8 mouse cellular contexts compared by ENCODE assay signal in genomic region chr9:89909131-89910010, GRCm38 (mm10). TPM values are rescaled to one million over a fixed set of nuclear protein-coding genes. Genes with fewer than 3 reads are reported as not detected.
DNase-seq lines count a peak whose midpoint lies in the region; ATAC-seq and TF ChIP-seq lines count a peak whose summit lies in the region.
"Had no signal": no experiment of that assay in that cellular context is flagged by ENCODE, and none has a peak within 500 bp of the region (broad histone marks: within the 10 kb centered on the region; RNA-seq: fewer than 3 reads in every experiment).

Rasgrf1 (plus strand) TSS chr9:89909908.

- WGBS in embryonic facial prominence, embryonic 12.5 days = under 1% methylated on average over 60 of the region's 64 CpGs
- under 1% methylated on average over 57 of the region's 64 CpGs for WGBS in hindbrain, embryonic 11.5 days
- WGBS in limb, embryonic 10.5 days = under 1% methylated on average over 56 of the region's 64 CpGs

- DNase-seq in ES-E14 (ENCODE audit: low read depth, low spot score) (no peak), MN1 (ENCODE audit: low spot score) (no peak)
- peak; percentile 49 for DNase-seq in adrenal gland, postnatal 10 days
- peak; percentile 79 for DNase-seq in hindbrain, embryonic 11.5 days (ENCODE audit: low spot score)
- DNase-seq in limb, embryonic 10.5 days (ENCODE audit: low spot score) = peak; percentile 81
- DNase-seq in neural tube, embryonic 10.5 days (ENCODE audit: extremely low spot score, low spot score) = peak; percentile 74

- H3K9ac ChIP-seq in ES-E14 (ENCODE audit: insufficient read depth, low read depth, low read length, poor library complexity, severe bottlenecking) = peak within 1 kb of the TSS; percentile 28; the same call in 1 of the 2 replicates
- no peak within 1 kb of the TSS for H3K9ac ChIP-seq in embryonic facial prominence, embryonic 12.5 days
- 0 out of 2 replicates have a peak within 1 kb of the TSS, but pooled peaks have one; percentile 2 for H3K9ac ChIP-seq in hindbrain, embryonic 11.5 days (ENCODE audit: low read depth, low read length)

- H3K36me3 ChIP-seq in ES-E14 (ENCODE audit: control insufficient read depth, insufficient read depth, low read length, poor library complexity, severe bottlenecking) = no peaks in the 10 kb centered on the region
- H3K36me3 ChIP-seq in embryonic facial prominence, embryonic 12.5 days = no peaks in the 10 kb centered on the region
- no peaks in the 10 kb centered on the region for H3K36me3 ChIP-seq in hindbrain, embryonic 11.5 days (ENCODE audit: control insufficient read depth, insufficient read depth, low read length)
- H3K36me3 ChIP-seq in limb, embryonic 10.5 days = no peaks in the 10 kb centered on the region

- peaks cover 90% of the 10 kb centered on the region for H3K27me3 ChIP-seq in embryonic facial prominence, embryonic 12.5 days
- peaks cover 52% of the 10 kb centered on the region for H3K27me3 ChIP-seq in hindbrain, embryonic 11.5 days (ENCODE audit: control insufficient read depth, insufficient read depth, low read length)
- H3K27me3 ChIP-seq in limb, embryonic 10.5 days (ENCODE audit: low read depth, poor library complexity, severe bottlenecking) = peaks cover 91% of the 10 kb centered on the region

- H3K4me3 ChIP-seq in ES-E14 (ENCODE audit: insufficient read depth in 1 of 2, low read depth in 1 of 2, low read length in 2 of 2, poor library complexity in 1 of 2, severe bottlenecking in 1 of 2) = peak within 1 kb of the TSS; percentile 53 to 68
- H3K4me3 ChIP-seq in embryonic facial prominence, embryonic 12.5 days = peak within 1 kb of the TSS; percentile 48
- H3K4me3 ChIP-seq in hindbrain, embryonic 11.5 days (ENCODE audit: low read depth, low read length) = peak within 1 kb of the TSS; percentile 42
- peak within 1 kb of the TSS; percentile 57 for H3K4me3 ChIP-seq in limb, embryonic 10.5 days
- H3K4me3 ChIP-seq: erythroblast, embryonic 14.5 days had no signal

- no peaks in the 10 kb centered on the region for H3K9me3 ChIP-seq in ES-E14 (ENCODE audit: control insufficient read depth, insufficient read depth, low read depth, low read length)
- no peaks in the 10 kb centered on the region for H3K9me3 ChIP-seq in embryonic facial prominence, embryonic 12.5 days
- H3K9me3 ChIP-seq in hindbrain, embryonic 11.5 days (ENCODE audit: control insufficient read depth, low read length) = no peaks in the 10 kb centered on the region
- no peaks in the 10 kb centered on the region for H3K9me3 ChIP-seq in limb, embryonic 10.5 days (replicated peaks)

- in situ Hi-C loops in ES-E14 (cut with MboI; ENCODE audit: low sequenced_read_pairs in 2 of 2, unreplicated experiment in 2 of 2) = loop anchor here (10.0 to 25.0 kb wide), 2 partner anchors 1453 to 1455 kb away; partner anchors contain the start of genes Zic1 (in 2 of the 2) and Zic4 (in 2 of the 2)

- peaks cover 0 to 5% of the 10 kb centered on the region in 2 experiments; a peak in 1 of 4 replicates for H3K4me1 ChIP-seq in ES-E14 (ENCODE audit: control insufficient read depth in 2 of 2, insufficient read depth in 2 of 2, low read length in 2 of 2, poor library complexity in 1 of 2)
- H3K4me1 ChIP-seq in embryonic facial prominence, embryonic 12.5 days = peaks cover 21% of the 10 kb centered on the region
- peaks cover 5% of the 10 kb centered on the region; the same call in 1 of the 2 replicates for H3K4me1 ChIP-seq in hindbrain, embryonic 11.5 days (replicated peaks; ENCODE audit: control insufficient read depth, insufficient read depth, low read length)
- peaks cover 27% of the 10 kb centered on the region for H3K4me1 ChIP-seq in limb, embryonic 10.5 days

- peak within 1 kb of the TSS; percentile 87 for H3K4me2 ChIP-seq in embryonic facial prominence, embryonic 12.5 days (replicated peaks)
- peak within 1 kb of the TSS; percentile 87 for H3K4me2 ChIP-seq in hindbrain, embryonic 11.5 days (replicated peaks; ENCODE audit: low read depth, low read length)

- no peak within 1 kb of the TSS for H3K27ac ChIP-seq in ES-E14 (ENCODE audit: insufficient read depth, low read depth, low read length, poor library complexity, severe bottlenecking)
- H3K27ac ChIP-seq in embryonic facial prominence, embryonic 12.5 days = no peak within 1 kb of the TSS
- H3K27ac ChIP-seq in hindbrain, embryonic 11.5 days (ENCODE audit: low read depth, low read length) = no peak within 1 kb of the TSS
- H3K27ac ChIP-seq in limb, embryonic 10.5 days = no peak within 1 kb of the TSS

- no peak; the same call in 1 of the 2 replicates for ATAC-seq in embryonic facial prominence, embryonic 12.5 days (ENCODE audit: insufficient number of reproducible peaks, insufficient read depth, low FRiP score, low TSS enrichment)
- ATAC-seq in hindbrain, embryonic 11.5 days (ENCODE audit: low FRiP score) = peak; percentile 72

TF ChIP-seq in ES-E14, 5 proteins besides CTCF, POLR2A, EP300 and RAD21:
- TF ChIP-seq HCFC1 (IDR thresholded peaks at IDR 0.05; ENCODE audit: borderline replicate concordance, insufficient read depth, low read length) (0 out of 2 replicates have a peak, but pooled peaks have one; percentile 17), MAFK (IDR thresholded peaks at IDR 0.05; ENCODE audit: insufficient read depth, low read depth, low read length) (no peak)

RNA-seq across cellular contexts. Expression of gene Rasgrf1, which starts in this region (rescaled TPM):
- 0.04 and 0.11 TPM in 2 replicates for total RNA-seq in ES-E14 (2012; rRNA removed)
- 1 to 10 TPM; 1.9 TPM for total RNA-seq in adrenal gland, postnatal 10 days (2021)
- polyA plus RNA-seq in embryonic facial prominence, embryonic 12.5 days (2016; fragmentation: Nextera tagmentation; extraction: Ambion mirVana) = 0.15 and 0.20 TPM in 2 replicates
- 0.15 and 0.35 TPM in 2 replicates for polyA plus RNA-seq in hindbrain, embryonic 11.5 days (2014; fragmentation: Nextera tagmentation; extraction: Ambion mirVana)
- 0.16 TPM in 1 of 2 replicates, not detected in the other for polyA plus RNA-seq in limb, embryonic 10.5 days (2016; fragmentation: Nextera tagmentation; extraction: Ambion mirVana)
- polyA plus RNA-seq: erythroblast, embryonic 14.5 days had no signal

Comparison
In these comparisons a context has a peak if more than half of its experiments do, and no peak if none do; other contexts are left out.
1. Peak in DNase-seq, ATAC-seq, H3K4me3 ChIP-seq, H3K9ac ChIP-seq and H3K4me2 ChIP-seq in hindbrain, embryonic 11.5 days; RNA of the gene not detected or under 1 TPM.
2. Peak in DNase-seq and H3K4me3 ChIP-seq in limb, embryonic 10.5 days; RNA of the gene not detected or under 1 TPM.
3. DNase-seq: peak in adrenal gland, postnatal 10 days (single experiment) and neural tube, embryonic 10.5 days (single experiment); none in ES-E14 (single experiment) and MN1 (single experiment).
4. Peak in every context shown above with its lines, with median percentiles within 50 percentile points of each other: H3K4me3 ChIP-seq.